Mouse (Mus musculus) ES-E14 (cell line): ENCODE data around the gene 4933430I17Rik.

ENCODE experiments used
- CHD2 ChIP-seq: IDR thresholded peaks from 2 replicates; pipeline ENCODE4 v1.6.1; 2014; ENCODE audit warnings: mild to moderate bottlenecking, low read depth, low read length, inconsistent platforms
- MAFK ChIP-seq: IDR thresholded peaks from 2 replicates; pipeline ENCODE4 v1.6.1; 2014; ENCODE audit warnings: mild to moderate bottlenecking, low read depth, low read length, inconsistent platforms; ENCODE audit not compliant: insufficient read depth
- ZC3H11A ChIP-seq: IDR thresholded peaks from 2 replicates; pipeline ENCODE4 v1.6.1; 2012; ENCODE audit warnings: low read depth, mild to moderate bottlenecking, inconsistent platforms, low read length, borderline replicate concordance
- ZNF384 ChIP-seq: IDR thresholded peaks from 2 replicates; pipeline ENCODE4 v1.6.1; 2012; ENCODE audit warnings: low read depth, low read length, inconsistent platforms

GRCm38 (mm10) chr4:62567696-62568095 lies 42.5 kb downstream of the 4933430I17Rik start:
- TF ChIP-seq ZC3H11A (no peak), CHD2 (no peak), MAFK (no peak), ZNF384 (no peak)
